Mouse (Mus musculus) E14TG2a.4 (cell line): ENCODE measurements around the gene Lpp.

Experiments used
- CTCF ChIP-seq: conservative IDR thresholded peaks from 2 replicates; pipeline ENCODE4 v1.5.1; 2014; ENCODE audit warnings: low read length
- NANOG ChIP-seq: IDR thresholded peaks from 2 replicates; pipeline ENCODE4 v1.6.1; 2014; ENCODE audit warnings: borderline replicate concordance, low read length, mixed read lengths
- POU5F1 ChIP-seq: IDR thresholded peaks from 2 replicates; pipeline ENCODE4 v1.6.1; 2014; ENCODE audit warnings: low read length, borderline replicate concordance

- TF ChIP-seq POU5F1, result no peak
- TF ChIP-seq CTCF, result no peak
- TF ChIP-seq NANOG, result no peak
These were observed 6.2 kb downstream of the Lpp start for GRCm38 (mm10) chr16:24399524-24399923.
